Mouse (Mus musculus): ENCODE measurements around the gene Igsf21.

Igsf21 gene

DNA sequence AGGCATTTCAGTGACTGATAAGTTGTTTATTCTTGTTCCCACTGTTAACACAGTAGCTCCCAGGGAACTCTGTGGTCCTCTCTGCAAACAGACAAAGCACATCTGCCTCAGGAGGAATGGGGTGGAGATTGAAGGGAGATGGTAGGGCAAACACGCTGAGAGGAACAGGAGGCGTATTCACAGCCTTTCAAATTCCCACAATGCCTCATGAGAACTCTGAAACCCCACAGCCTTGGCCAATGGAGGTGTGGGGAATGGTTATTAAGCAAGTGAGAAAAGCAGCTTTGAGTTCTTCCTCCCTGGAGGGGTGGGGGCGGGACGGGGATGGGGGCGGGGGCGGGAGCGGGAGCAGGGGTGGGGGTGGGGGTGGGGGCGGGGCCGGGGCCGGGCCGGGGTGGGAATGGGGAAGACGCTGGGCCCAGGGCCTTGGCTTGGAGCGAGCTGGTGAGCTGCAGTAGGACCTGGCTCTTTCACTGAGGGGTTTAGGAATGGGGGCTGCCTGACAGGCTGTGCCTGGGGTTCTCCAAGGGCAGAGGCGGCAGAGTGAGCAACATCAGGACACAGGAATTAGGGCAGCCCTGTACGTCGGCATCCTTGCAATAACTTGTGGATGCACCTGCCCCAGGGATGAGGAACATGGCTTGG is 253.4 kb downstream of the Igsf21 start:
- no peak for DNase-seq (ENCODE audit: low spot score in 2 of 2)

DNA sequence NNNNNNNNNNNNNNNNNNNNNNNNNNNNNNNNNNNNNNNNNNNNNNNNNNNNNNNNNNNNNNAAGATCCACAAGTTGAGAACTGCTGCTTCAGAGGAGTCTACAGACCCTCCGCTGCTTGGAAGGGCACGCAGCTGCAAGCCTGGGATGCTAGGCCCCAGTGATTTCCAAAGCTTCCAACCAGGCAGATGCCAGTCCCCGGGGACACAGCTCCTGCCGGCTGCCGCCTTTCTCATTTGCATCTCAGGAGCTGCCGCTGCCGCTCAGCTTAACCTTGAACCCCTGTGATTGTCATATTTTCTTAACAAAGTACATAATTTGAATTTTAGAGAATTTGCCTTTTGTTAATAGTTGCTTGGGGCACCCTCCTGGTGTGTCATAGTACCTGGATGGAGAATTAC is 259.7 kb downstream of the Igsf21 start:
- no peak for DNase-seq (ENCODE audit: low spot score in 2 of 2)

DNA sequence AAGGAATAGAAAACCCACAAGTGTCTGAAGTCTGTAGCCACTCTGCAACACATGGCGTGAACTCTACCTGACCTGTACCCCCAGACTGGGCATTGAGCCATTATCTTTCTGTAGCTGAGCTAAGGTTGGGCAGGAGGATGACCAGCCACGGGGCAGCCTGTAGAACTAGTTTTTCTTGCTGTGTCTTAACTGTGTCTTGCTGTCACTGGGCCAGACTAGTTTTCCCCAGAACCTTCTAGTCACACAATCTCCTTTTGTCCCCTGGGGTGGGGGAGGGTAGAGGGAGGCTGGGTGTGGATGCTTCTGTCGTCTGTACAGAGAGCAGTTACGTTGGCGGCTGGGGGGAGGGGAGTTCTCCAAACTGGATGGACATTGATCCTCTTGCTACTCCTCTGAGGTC is 267.9 kb downstream of the Igsf21 start:
- no peak for DNase-seq (ENCODE audit: low spot score in 2 of 2)

DNA sequence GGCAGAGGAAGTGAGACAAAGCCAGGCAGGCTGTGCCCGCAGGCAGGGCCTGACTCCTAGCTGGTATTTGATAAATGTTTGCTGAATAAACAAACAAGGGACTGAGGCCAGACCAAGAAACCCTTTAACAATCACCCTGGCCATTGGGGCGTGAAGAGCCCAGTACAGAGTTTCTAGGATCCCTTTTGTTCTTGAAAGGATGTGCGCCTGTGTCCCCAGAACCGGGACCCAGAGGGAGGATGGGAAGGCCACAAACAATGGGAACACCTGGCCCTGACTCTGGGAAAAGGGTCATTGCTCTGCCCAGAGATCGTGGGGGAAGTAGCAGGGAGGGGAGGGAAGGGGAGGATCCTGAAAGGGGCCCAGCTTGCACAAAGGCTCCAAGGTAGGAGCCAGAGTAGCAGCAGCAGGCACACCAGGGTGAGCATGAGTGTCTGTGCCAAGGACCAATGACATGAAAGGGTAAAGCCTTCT is 269.2 kb downstream of the Igsf21 start:
- DNase-seq (ENCODE audit: low spot score in 2 of 2) = no peak

All from frontal cortex, postnatal 14 days (tissue).